Comparison of ENCODE assay signal across 31 mouse cellular contexts in the genomic region with DNA sequence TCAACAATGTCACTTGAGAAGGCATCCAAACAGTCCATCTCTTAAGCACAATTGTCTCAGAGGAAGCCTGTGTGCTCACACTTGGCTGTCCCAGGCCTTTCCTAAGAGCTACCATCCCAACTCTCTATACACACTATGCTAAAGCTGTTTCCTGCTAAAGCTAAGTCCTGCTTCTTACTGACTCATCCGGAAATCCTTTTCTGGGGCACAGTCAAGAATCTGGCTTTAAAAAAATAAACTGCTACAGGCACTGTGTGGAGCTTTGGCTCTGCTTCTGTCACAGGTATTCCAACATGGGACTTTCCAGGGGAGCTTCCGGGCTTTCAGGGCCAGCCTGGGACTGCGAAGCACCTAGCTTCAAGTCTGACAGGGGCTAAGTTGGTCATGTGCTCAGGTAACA. TPM values are rescaled to one million over a fixed set of nuclear protein-coding genes. Genes with fewer than 3 reads are reported as not detected.
DNase-seq lines count a peak whose midpoint lies in the region; ATAC-seq lines count a peak whose summit lies in the region.
"Had no signal": no experiment of that assay in that cellular context is flagged by ENCODE, and none has a peak within 500 bp of the region (broad histone marks: within the 10 kb centered on the region; RNA-seq: fewer than 3 reads in every experiment).

No protein-coding gene starts in this region.

- no peak overlapping the region for H3K4me3 ChIP-seq in heart, embryonic 15.5 days
- no peak overlapping the region for H3K4me3 ChIP-seq in lung, embryonic 15.5 days
- H3K4me3 ChIP-seq: embryonic facial prominence, embryonic 15.5 days; gastrocnemius, adult 2 months; heart, adult 2 months; hindbrain, embryonic 10.5 days; layer of hippocampus, adult 2 months; limb, embryonic 15.5 days; liver, embryonic 15.5 days; midbrain, embryonic 13.5 days; neural tube, embryonic 13.5 days; stomach, embryonic 15.5 days had no signal

- H3K27me3 ChIP-seq in heart, embryonic 15.5 days: no peaks in the 10 kb centered on the region
- no peaks in the 10 kb centered on the region for H3K27me3 ChIP-seq in lung, embryonic 15.5 days
- H3K27me3 ChIP-seq: embryonic facial prominence, embryonic 15.5 days; limb, embryonic 15.5 days; liver, embryonic 15.5 days; midbrain, embryonic 13.5 days; neural tube, embryonic 13.5 days; stomach, embryonic 15.5 days had no signal

- no peak overlapping the region for H3K4me2 ChIP-seq in heart, embryonic 15.5 days
- H3K4me2 ChIP-seq in lung, embryonic 15.5 days: no peak overlapping the region
- H3K4me2 ChIP-seq: embryonic facial prominence, embryonic 15.5 days; limb, embryonic 15.5 days; liver, embryonic 15.5 days; midbrain, embryonic 13.5 days; neural tube, embryonic 13.5 days; stomach, embryonic 15.5 days had no signal

- no peak overlapping the region for H3K9ac ChIP-seq in heart, embryonic 15.5 days
- H3K9ac ChIP-seq in lung, embryonic 15.5 days: no peak overlapping the region
- H3K9ac ChIP-seq: embryonic facial prominence, embryonic 15.5 days; forebrain, postnatal 0 days; limb, embryonic 15.5 days; liver, embryonic 15.5 days; midbrain, embryonic 13.5 days; neural tube, embryonic 13.5 days; stomach, embryonic 15.5 days had no signal

- peaks cover 4% of the 10 kb centered on the region; the same call in 1 of the 2 replicates for H3K4me1 ChIP-seq in heart, embryonic 15.5 days (replicated peaks)
- peaks cover 8% of the 10 kb centered on the region; the same call in 1 of the 2 replicates for H3K4me1 ChIP-seq in lung, embryonic 15.5 days
- H3K4me1 ChIP-seq: embryonic facial prominence, embryonic 15.5 days; hindbrain, embryonic 10.5 days; liver, embryonic 15.5 days; midbrain, embryonic 13.5 days; stomach, embryonic 15.5 days had no signal

- no peaks in the 10 kb centered on the region for H3K9me3 ChIP-seq in heart, embryonic 15.5 days (replicated peaks)
- no peaks in the 10 kb centered on the region for H3K9me3 ChIP-seq in lung, embryonic 15.5 days
- H3K9me3 ChIP-seq: embryonic facial prominence, embryonic 15.5 days; hindbrain, embryonic 10.5 days; limb, embryonic 15.5 days; liver, embryonic 15.5 days; midbrain, embryonic 13.5 days; neural tube, embryonic 13.5 days; stomach, embryonic 15.5 days had no signal

- WGBS in heart, embryonic 15.5 days: 64% methylated on average over 3 of the region's 3 CpGs
- WGBS in lung, embryonic 15.5 days: 49% methylated on average over 3 of the region's 3 CpGs

- peak overlapping the region; percentile 26; the same call in 1 of the 2 replicates for H3K27ac ChIP-seq in heart, embryonic 15.5 days
- peak overlapping the region; percentile 76 for H3K27ac ChIP-seq in lung, embryonic 15.5 days
- H3K27ac ChIP-seq: gastrocnemius, adult 2 months; heart, adult 2 months; hindbrain, embryonic 10.5 days; hindbrain, postnatal 0 days; layer of hippocampus, adult 2 months; limb, embryonic 15.5 days; liver, embryonic 15.5 days; midbrain, embryonic 13.5 days; neural tube, embryonic 13.5 days; stomach, embryonic 15.5 days had no signal

- no peak for DNase-seq in heart, postnatal 10 days
- no peak for DNase-seq in lung, adult 18-20 months
- peak; percentile 22 for DNase-seq in 3T3-L1 (ENCODE audit: low read depth, low spot score)
- peak; percentile 62 for DNase-seq in 416B (ENCODE audit: low read depth)
- DNase-seq in embryo, embryonic 9.5 days (ENCODE audit: extremely low spot score): no peak
- DNase-seq: adrenal gland, postnatal 14 days; cerebellum, adult 11 months; cerebellum, postnatal 10 days; forebrain, postnatal 0 days; gastrocnemius, adult 2 months; heart, adult 2 months; kidney, postnatal 10 days; layer of hippocampus, postnatal 36 days; right cerebral cortex, postnatal 14 days had no signal

- H3K36me3 ChIP-seq in heart, embryonic 15.5 days: no peaks in the 10 kb centered on the region
- no peaks in the 10 kb centered on the region for H3K36me3 ChIP-seq in lung, embryonic 15.5 days
- H3K36me3 ChIP-seq: embryonic facial prominence, embryonic 15.5 days; hindbrain, embryonic 10.5 days; limb, embryonic 15.5 days; liver, embryonic 15.5 days; midbrain, embryonic 13.5 days; neural tube, embryonic 13.5 days; stomach, embryonic 15.5 days had no signal

- intact Hi-C loops in heart, postnatal 10 days (cut with DNase I): no loop called here

- ATAC-seq in heart, embryonic 15.5 days (replicated peaks; ENCODE audit: insufficient number of reproducible peaks, insufficient read depth, low FRiP score, low read depth): no peak; the same call in 1 of the 2 replicates
- ATAC-seq in lung, embryonic 15.5 days (ENCODE audit: borderline replicate concordance, extremely low read depth, low FRiP score, low TSS enrichment): peak; percentile 49; the same call in 1 of the 2 replicates
- ATAC-seq: activated CD4-positive, CD25-positive, alpha-beta regulatory T cell, adult 4 months; CD4-positive, CD25-positive, alpha-beta regulatory T cell, adult 4 months; forebrain, postnatal 0 days; hindbrain, postnatal 0 days; intestine, postnatal 0 days; midbrain, embryonic 13.5 days had no signal

RNA-seq across cellular contexts. Expression of a gene that starts 4.9 kb away (rescaled TPM):
- polyA plus RNA-seq in heart, embryonic 15.5 days (2015; fragmentation: Nextera tagmentation; extraction: Ambion mirVana): 0.22 and 0.31 TPM in 2 replicates
- total RNA-seq in heart, postnatal 10 days (2021): under 1 TPM; 0.15 to 0.24 TPM
- 0.90 and 1.6 TPM in 2 replicates for polyA plus RNA-seq in lung, embryonic 15.5 days (2015; fragmentation: Nextera tagmentation; extraction: Ambion mirVana)
- total RNA-seq: adrenal gland, postnatal 14 days; gastrocnemius, adult 2 months; megakaryocyte, adult 5-6 weeks had no signal
- polyA plus RNA-seq: activated CD4-positive, CD25-positive, alpha-beta regulatory T cell, adult 4 months; CD4-positive, CD25-positive, alpha-beta regulatory T cell, adult 4 months; hindbrain, embryonic 10.5 days; neural tube, embryonic 13.5 days had no signal

RNA-seq across cellular contexts. Expression of a gene that starts 23.3 kb away (rescaled TPM):
- polyA plus RNA-seq in heart, embryonic 15.5 days (2015; fragmentation: Nextera tagmentation; extraction: Ambion mirVana): not detected in 2 replicates
- not detected for total RNA-seq in heart, postnatal 10 days (2021)
- polyA plus RNA-seq in lung, embryonic 15.5 days (2015; fragmentation: Nextera tagmentation; extraction: Ambion mirVana): not detected in 2 replicates
- total RNA-seq: adrenal gland, postnatal 14 days; ES-E14; forebrain, postnatal 0 days; gastrocnemius, adult 2 months; heart, adult 2 months; hindbrain, postnatal 0 days; layer of hippocampus, adult 2 months; layer of hippocampus, postnatal 36 days; left cerebral cortex, postnatal 36 days; megakaryocyte, adult 5-6 weeks had no signal
- polyA plus RNA-seq: activated CD4-positive, CD25-positive, alpha-beta regulatory T cell, adult 4 months; CD4-positive, CD25-positive, alpha-beta regulatory T cell, adult 4 months; embryonic facial prominence, embryonic 15.5 days; forebrain, postnatal 0 days; heart, adult 2 months; hindbrain, embryonic 10.5 days; hindbrain, postnatal 0 days; intestine, postnatal 0 days; limb, embryonic 15.5 days; liver, embryonic 15.5 days; midbrain, embryonic 13.5 days; neural tube, embryonic 13.5 days; stomach, embryonic 15.5 days had no signal

RNA-seq across cellular contexts. Expression of a gene that starts 37.8 kb away (rescaled TPM):
- polyA plus RNA-seq in heart, embryonic 15.5 days (2015; fragmentation: Nextera tagmentation; extraction: Ambion mirVana): 0.16 and 0.49 TPM in 2 replicates
- total RNA-seq in heart, postnatal 10 days (2021): not detected
- 1.0 and 1.2 TPM in 2 replicates for polyA plus RNA-seq in lung, embryonic 15.5 days (2015; fragmentation: Nextera tagmentation; extraction: Ambion mirVana)
- total RNA-seq: adrenal gland, postnatal 14 days; gastrocnemius, adult 2 months; heart, adult 2 months; hindbrain, postnatal 0 days; layer of hippocampus, adult 2 months; layer of hippocampus, postnatal 36 days; left cerebral cortex, postnatal 36 days; megakaryocyte, adult 5-6 weeks had no signal
- polyA plus RNA-seq: activated CD4-positive, CD25-positive, alpha-beta regulatory T cell, adult 4 months; CD4-positive, CD25-positive, alpha-beta regulatory T cell, adult 4 months; liver, embryonic 15.5 days; midbrain, embryonic 13.5 days; neural tube, embryonic 13.5 days had no signal

RNA-seq across cellular contexts. Expression of a gene that starts 43.1 kb away (rescaled TPM):
- polyA plus RNA-seq in heart, embryonic 15.5 days (2015; fragmentation: Nextera tagmentation; extraction: Ambion mirVana): 0.92 and 21.4 TPM in 2 replicates
- total RNA-seq in heart, postnatal 10 days (2021): under 1 TPM in 1 of 2 experiments, not detected in 1; 0.24 TPM
- 2.2 and 18.2 TPM in 2 replicates for polyA plus RNA-seq in lung, embryonic 15.5 days (2015; fragmentation: Nextera tagmentation; extraction: Ambion mirVana)
- total RNA-seq: adrenal gland, postnatal 14 days; ES-E14; gastrocnemius, adult 2 months; heart, adult 2 months; hindbrain, postnatal 0 days; layer of hippocampus, adult 2 months; layer of hippocampus, postnatal 36 days; left cerebral cortex, postnatal 36 days; megakaryocyte, adult 5-6 weeks had no signal
- polyA plus RNA-seq: activated CD4-positive, CD25-positive, alpha-beta regulatory T cell, adult 4 months; CD4-positive, CD25-positive, alpha-beta regulatory T cell, adult 4 months; intestine, postnatal 0 days; limb, embryonic 15.5 days; liver, embryonic 15.5 days; midbrain, embryonic 13.5 days; neural tube, embryonic 13.5 days; stomach, embryonic 15.5 days had no signal

RNA-seq across cellular contexts. Expression of a gene that starts 55.6 kb away (rescaled TPM):
- polyA plus RNA-seq in heart, embryonic 15.5 days (2015; fragmentation: Nextera tagmentation; extraction: Ambion mirVana): not detected in 2 replicates
- total RNA-seq in heart, postnatal 10 days (2021): not detected
- polyA plus RNA-seq in lung, embryonic 15.5 days (2015; fragmentation: Nextera tagmentation; extraction: Ambion mirVana): not detected in 2 replicates
- total RNA-seq: adrenal gland, postnatal 14 days; ES-E14; forebrain, postnatal 0 days; gastrocnemius, adult 2 months; heart, adult 2 months; hindbrain, postnatal 0 days; layer of hippocampus, adult 2 months; layer of hippocampus, postnatal 36 days; left cerebral cortex, postnatal 36 days; megakaryocyte, adult 5-6 weeks had no signal
- polyA plus RNA-seq: activated CD4-positive, CD25-positive, alpha-beta regulatory T cell, adult 4 months; CD4-positive, CD25-positive, alpha-beta regulatory T cell, adult 4 months; embryonic facial prominence, embryonic 15.5 days; forebrain, postnatal 0 days; heart, adult 2 months; hindbrain, embryonic 10.5 days; hindbrain, postnatal 0 days; intestine, postnatal 0 days; limb, embryonic 15.5 days; liver, embryonic 15.5 days; midbrain, embryonic 13.5 days; neural tube, embryonic 13.5 days; stomach, embryonic 15.5 days had no signal

Comparison
In these comparisons a context has a peak if more than half of its experiments do, and no peak if none do; other contexts are left out.
1. DNase-seq: peak in 3T3-L1 (single experiment) and 416B (single experiment); none in heart, postnatal 10 days (0 of 2), lung, adult 18-20 months (0 of 2) and embryo, embryonic 9.5 days (single experiment).